Mouse (Mus musculus) heart, adult 2 months (tissue): Measurements from ENCODE around the gene Smg6.

ENCODE experiments used
- CTCF ChIP-seq: fragments of 200-600 bp; IDR thresholded peaks from 2 replicates; pipeline ENCODE4 v1.8.1; 2022; ENCODE audit warnings: antibody characterized with exemption, mild to moderate bottlenecking, moderate library complexity
- EP300 ChIP-seq: fragments of 200-500 bp; IDR thresholded peaks from 2 replicates; pipeline ENCODE4 v1.6.1; 2011; ENCODE audit warnings: low read depth, low read length, control low read depth; ENCODE audit not compliant: insufficient read depth
- POLR2A ChIP-seq: fragments of 200-500 bp; IDR thresholded peaks from 2 replicates; pipeline ENCODE4 v1.6.1; 2011; ENCODE audit warnings: mild to moderate bottlenecking, low read depth, low read length, control low read depth; ENCODE audit not compliant: insufficient read depth

- TF ChIP-seq POLR2A = no peak
- no peak for TF ChIP-seq CTCF
- no peak for TF ChIP-seq EP300
These were observed 101.4 kb downstream of the Smg6 start for GRCm38 (mm10) chr11:75026977-75027376.
